Mouse (Mus musculus): Measurements from ENCODE around the gene Kif22. TPM values are rescaled to one million over a fixed set of nuclear protein-coding genes. Genes with fewer than 3 reads are reported as not detected.

The Kif22 gene
- total RNA-seq, 2 experiments from 2014 or later, result 21.6 to 28.7 TPM

GRCm38 (mm10) chr7:126984667-126985444 is 57.4 kb downstream of the Kif22 start:
- DNase-seq, result no peak

DNA sequence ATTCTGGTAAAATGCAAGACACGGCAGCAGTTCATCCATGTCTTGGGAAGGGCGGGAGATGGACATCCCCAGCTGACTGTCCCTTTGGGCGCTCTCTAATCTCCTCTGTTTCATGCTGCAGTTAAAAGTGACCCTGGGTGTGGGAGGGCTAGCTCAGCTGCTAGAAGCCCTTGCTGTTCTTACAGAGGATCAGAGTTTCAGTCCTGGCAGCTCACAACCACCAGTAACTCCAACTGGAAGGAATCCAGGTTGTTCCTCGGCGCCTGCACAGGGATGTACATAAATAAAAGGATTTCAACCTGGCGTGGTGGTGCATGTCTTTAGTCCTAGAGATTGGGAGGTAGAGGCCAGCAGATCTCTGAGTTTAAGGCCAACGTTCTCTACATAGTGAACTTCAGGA is 59.2 kb downstream of the Kif22 start:
- DNase-seq, result no peak

- no peak for DNase-seq
These were observed 60.2 kb downstream of the Kif22 start for GRCm38 (mm10) chr7:126982054-126982453.

DNA sequence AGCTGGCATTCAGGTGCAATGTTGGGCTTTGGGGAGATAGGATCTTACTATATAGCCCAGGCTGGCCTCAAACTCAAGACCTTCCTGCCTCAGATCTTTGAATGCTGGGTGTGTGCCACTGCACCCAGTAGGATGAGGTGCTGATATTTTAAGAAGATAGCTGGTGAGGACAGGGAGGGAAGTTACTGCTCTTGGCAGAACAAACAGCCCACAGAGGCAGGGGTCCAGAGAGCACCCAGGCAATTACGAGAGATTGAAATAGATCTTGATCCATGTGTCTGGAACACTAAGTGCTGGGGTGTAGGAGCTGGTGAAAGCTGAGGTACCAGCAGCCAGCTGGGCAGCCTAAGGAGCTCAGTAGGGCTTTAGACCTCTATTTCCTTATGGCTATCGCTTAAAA is 60.7 kb downstream of the Kif22 start:
- no peak for DNase-seq

- no peak for DNase-seq
These were observed 63.4 kb downstream of the Kif22 start for GRCm38 (mm10) chr7:126978841-126979240.

Small RNAs within 50 kb of the gene (microRNA-seq; reads per million reads assigned to microRNA genes)
- gene Gm44343, result not detected

Other genes starting within 250 kb of the Kif22 start
- 100 to 1,000 TPM; 103 to 107 TPM for gene Ppp4c, start 250.0 kb downstream of the Kif22 start, total RNA-seq (2021)
- gene Fam57b, start 244.8 kb downstream of the Kif22 start, total RNA-seq (2021), result 10 to 100 TPM; 29.0 to 36.1 TPM
- not detected for gene 4930451I11Rik, start 210.8 kb downstream of the Kif22 start, total RNA-seq (2021)
- 1 to 10 TPM in 1 of 2 experiments, under 1 TPM in 1; 0.82 to 1.0 TPM for gene Doc2a, start 195.1 kb downstream of the Kif22 start, total RNA-seq (2021)
- gene Hirip3, start 180.5 kb downstream of the Kif22 start, total RNA-seq (2021), result 10 to 100 TPM; 21.2 to 28.6 TPM
- gene Ino80e, start 180.1 kb downstream of the Kif22 start, total RNA-seq (2021), result 10 to 100 TPM; 35.4 to 45.6 TPM
- 10 to 100 TPM; 69.7 to 85.8 TPM for gene Taok2, start 157.8 kb downstream of the Kif22 start, total RNA-seq (2021)
- 10 to 100 TPM; 32.1 to 32.3 TPM for gene Tmem219, start 119.6 kb downstream of the Kif22 start, total RNA-seq (2021)
- 10 to 100 TPM; 18.4 to 23.0 TPM for gene Kctd13, start 113.6 kb downstream of the Kif22 start, total RNA-seq (2021)
- 1 to 10 TPM; 1.9 to 2.0 TPM for gene Asphd1, start 92.9 kb downstream of the Kif22 start, total RNA-seq (2021)
- 10 to 100 TPM; 38.8 to 58.2 TPM for gene Sez6l2, start 91.9 kb downstream of the Kif22 start, total RNA-seq (2021)
- gene Cdipt, start 66.6 kb downstream of the Kif22 start, total RNA-seq (2021), result 10 to 100 TPM; 70.6 to 76.4 TPM
- gene Cdiptos, start 66.4 kb downstream of the Kif22 start, total RNA-seq (2021), result 1 to 10 TPM; 1.6 to 2.7 TPM
- gene Mvp, start 27.9 kb downstream of the Kif22 start, total RNA-seq (2021), result 10 to 100 TPM; 55.7 to 60.9 TPM
- not detected for gene Pagr1b, start 26.0 kb downstream of the Kif22 start, total RNA-seq (2021)
- gene Pagr1a, start 25.1 kb downstream of the Kif22 start, total RNA-seq (2021), result 10 to 100 TPM; 10.1 to 19.1 TPM
- gene Gm42742, start 21.4 kb downstream of the Kif22 start, total RNA-seq (2021), result 10 to 100 TPM; 17.7 to 22.5 TPM
- 1 to 10 TPM; 3.1 to 5.8 TPM for gene Prrt2, start 21.3 kb downstream of the Kif22 start, total RNA-seq (2021)
- gene Maz, start 15.4 kb downstream of the Kif22 start, total RNA-seq (2021), result 100 to 1,000 TPM; 135 to 159 TPM
- gene Zg16, start 44.9 kb upstream of the Kif22 start, total RNA-seq (2021), result under 1 TPM in 1 of 2 experiments, not detected in 1; 0.51 TPM
- 1 to 10 TPM; 3.3 TPM for gene AI467606, start 48.9 kb upstream of the Kif22 start, total RNA-seq (2021)
- gene Qprt, start 79.8 kb upstream of the Kif22 start, total RNA-seq (2021), result 10 to 100 TPM in 1 of 2 experiments, 1 to 10 TPM in 1; 7.6 to 20.7 TPM
- 1 to 10 TPM; 3.2 to 3.3 TPM for gene Spn, start 95.4 kb upstream of the Kif22 start, total RNA-seq (2021)
- gene Cd2bp2, start 153.6 kb upstream of the Kif22 start, total RNA-seq (2021), result 10 to 100 TPM; 50.9 to 54.9 TPM
- gene Tbc1d10b, start 166.0 kb upstream of the Kif22 start, total RNA-seq (2021), result 10 to 100 TPM; 39.0 to 40.5 TPM
- gene Mylpf, start 166.4 kb upstream of the Kif22 start, total RNA-seq (2021), result 1,000 to 10,000 TPM in 1 of 2 experiments, 100 to 1,000 TPM in 1; 678 to 2,339 TPM
- 10 to 100 TPM in 1 of 2 experiments, 1 to 10 TPM in 1; 9.2 to 13.4 TPM for gene Zfp553, start 190.6 kb upstream of the Kif22 start, total RNA-seq (2021)
- gene Sept1, start 190.7 kb upstream of the Kif22 start, total RNA-seq (2021), result 10 to 100 TPM; 17.6 to 17.8 TPM
- gene Zfp771, start 201.8 kb upstream of the Kif22 start, total RNA-seq (2021), result 10 to 100 TPM; 23.5 to 31.7 TPM
- gene Dctpp1, start 218.2 kb upstream of the Kif22 start, total RNA-seq (2021), result 10 to 100 TPM; 60.7 to 65.0 TPM
- gene Sephs2, start 231.6 kb upstream of the Kif22 start, total RNA-seq (2021), result 100 to 1,000 TPM; 189 to 268 TPM